Mouse (Mus musculus) ES-Bruce4 (cell line): ENCODE measurements around the gene Rybp.
A peak's percentile ranks its signal among the peaks of the same experiment; 100 is the strongest.

Experiments
- CTCF ChIP-seq: IDR thresholded peaks from one replicate; pipeline ENCODE4 v1.8.1; 2011; ENCODE audit warnings: low read depth, low read length
- EP300 ChIP-seq: IDR thresholded peaks from 2 replicates; pipeline ENCODE4 v1.6.1; 2011; ENCODE audit warnings: low read depth, low read length; ENCODE audit not compliant: insufficient read depth
- POLR2A ChIP-seq: IDR thresholded peaks from one replicate; pipeline ENCODE4 v1.8.1; 2011; ENCODE audit warnings: low read length; ENCODE audit not compliant: insufficient read depth

- no peak for TF ChIP-seq POLR2A
- no peak for TF ChIP-seq CTCF
- TF ChIP-seq EP300 = peak; percentile 69
These were observed 74.5 kb downstream of the Rybp start for GRCm38 (mm10) chr6:100212820-100213219.
